Mouse (Mus musculus) heart, postnatal 25 days (tissue): ENCODE measurements around the gene Wwox. TPM values are rescaled to one million over a fixed set of nuclear protein-coding genes. Genes with fewer than 3 reads are reported as not detected.
A peak's percentile ranks its signal among the peaks of the same experiment; 100 is the strongest.
"Not testable (repeated sequence)": the region's sequence is repeated elsewhere in the genome, so short reads cannot be mapped to it uniquely, and the experiment has no call there.

ENCODE experiments used
- DNase-seq: peaks from one replicate; pipeline ENCODE4 v3.0.0; 2022; ENCODE audit warnings: low spot score
- intact Hi-C: fragments of 180-260 bp; cut with DNase I; formaldehyde crosslinking; loops from one replicate; pipeline ENCODE4 v1.15.1; 2025
- total RNA-seq, 2 experiments: library from RNA; stranded (reverse); gene quantifications; 2 replicates each; pipeline ENCODE4 v1.2.3; 2021

Wwox gene
- total RNA-seq, 2 experiments from 2014 or later: 3.9 to 4.0 TPM

DNA sequence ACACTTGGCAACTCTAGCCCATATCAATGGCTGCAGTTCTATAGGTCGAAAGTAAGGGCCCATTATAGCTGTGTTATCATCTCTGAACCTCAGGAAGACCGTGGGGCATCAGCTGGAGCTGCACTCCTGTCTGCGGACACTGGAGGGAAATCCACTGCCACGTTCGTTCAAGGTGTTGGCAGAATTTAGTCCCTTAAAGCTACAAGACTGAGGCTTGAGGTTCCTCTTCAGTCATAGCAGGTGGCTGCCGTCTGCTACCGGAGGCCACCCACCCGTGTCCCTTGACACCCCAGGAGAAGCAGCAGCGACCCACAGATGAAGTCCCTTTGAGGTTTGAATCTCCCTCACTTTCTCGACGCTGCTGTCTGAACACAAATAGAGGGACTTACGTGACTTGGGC, 376.9 kb downstream of the Wwox start:
- intact Hi-C loops: no loop called here
- DNase-seq: no peak

DNA sequence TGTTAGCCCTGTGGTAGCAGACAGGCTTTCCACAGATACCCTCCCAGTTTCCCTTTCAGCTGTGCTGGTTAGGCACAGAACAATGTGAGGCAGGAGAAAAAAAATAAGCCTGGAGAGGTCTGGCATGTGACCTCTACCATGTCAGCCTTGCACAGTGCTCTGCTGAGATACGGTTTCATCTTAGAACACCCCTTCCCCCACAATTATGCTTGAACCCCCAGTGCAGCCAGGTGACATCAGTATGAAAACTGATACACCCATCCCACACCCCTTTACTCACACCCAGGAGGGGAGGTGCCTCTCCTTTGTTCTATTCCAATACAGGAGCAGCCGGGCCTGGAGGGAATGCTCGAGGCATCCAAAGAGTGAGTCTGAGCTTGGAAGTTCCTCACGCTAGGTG, 377.5 kb downstream of the Wwox start:
- no peak for DNase-seq
- intact Hi-C loops: no loop called here

DNA sequence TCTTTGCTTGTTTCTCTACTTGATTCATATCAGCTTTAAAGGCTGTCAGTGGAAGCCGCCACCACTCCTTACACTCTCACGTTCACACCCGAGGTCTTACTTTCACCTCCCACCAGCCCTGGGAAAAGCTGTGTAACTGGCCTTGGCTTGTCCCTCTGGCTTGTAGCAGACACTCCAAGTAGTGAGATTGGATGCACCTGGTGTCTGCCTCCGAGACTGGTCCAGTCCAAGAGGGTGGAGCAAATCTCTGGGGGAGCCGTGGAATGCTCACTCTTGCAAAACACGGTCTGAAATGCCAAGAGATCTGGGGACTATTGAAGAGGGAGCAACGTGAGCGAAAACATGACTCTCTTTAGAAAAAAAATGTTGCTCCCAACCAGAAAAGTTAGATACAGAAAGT, 382.1 kb downstream of the Wwox start:
- intact Hi-C loops: no loop called here
- DNase-seq: peak; percentile 74

DNA sequence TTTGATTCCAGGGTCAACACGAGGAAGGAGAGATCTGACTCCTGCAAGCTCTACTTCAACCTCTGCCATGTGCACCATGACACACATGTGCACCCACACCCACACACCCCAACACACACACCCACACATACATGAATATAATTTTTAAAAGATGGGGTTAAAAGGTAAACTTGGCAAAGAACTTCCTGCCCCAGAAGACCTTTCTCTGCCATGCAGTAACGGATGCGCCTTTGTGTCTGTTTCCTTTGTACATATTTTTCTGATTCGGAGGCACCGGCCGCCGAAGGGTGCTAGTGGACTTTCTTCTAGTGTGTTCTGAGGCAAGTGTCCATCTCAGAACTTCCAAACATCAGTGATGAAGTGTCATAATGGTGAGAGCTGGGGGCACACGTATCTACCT, 386.0 kb downstream of the Wwox start:
- DNase-seq: no peak
- intact Hi-C loops: no loop called here

DNA sequence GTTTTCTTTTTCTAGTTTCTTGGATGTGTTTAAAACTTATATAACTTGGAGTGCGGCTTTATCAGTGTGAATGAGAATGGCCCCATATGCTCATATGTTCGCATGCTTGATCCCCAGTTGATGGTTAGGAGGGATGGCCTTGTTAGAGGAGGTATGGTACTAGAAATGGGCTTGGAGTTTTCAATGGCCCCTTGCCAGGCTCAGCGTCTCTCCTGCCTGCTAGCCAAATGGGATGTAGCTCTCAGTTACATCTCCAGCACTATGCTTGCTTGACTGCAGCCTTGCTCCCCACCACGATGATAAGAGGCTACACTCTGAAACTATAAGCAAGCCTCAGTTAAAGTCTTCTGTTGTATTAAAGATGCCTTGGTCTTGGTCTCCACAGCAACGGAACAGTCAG, 387.5 kb downstream of the Wwox start:
- intact Hi-C loops: no loop called here
- DNase-seq: no peak

DNA sequence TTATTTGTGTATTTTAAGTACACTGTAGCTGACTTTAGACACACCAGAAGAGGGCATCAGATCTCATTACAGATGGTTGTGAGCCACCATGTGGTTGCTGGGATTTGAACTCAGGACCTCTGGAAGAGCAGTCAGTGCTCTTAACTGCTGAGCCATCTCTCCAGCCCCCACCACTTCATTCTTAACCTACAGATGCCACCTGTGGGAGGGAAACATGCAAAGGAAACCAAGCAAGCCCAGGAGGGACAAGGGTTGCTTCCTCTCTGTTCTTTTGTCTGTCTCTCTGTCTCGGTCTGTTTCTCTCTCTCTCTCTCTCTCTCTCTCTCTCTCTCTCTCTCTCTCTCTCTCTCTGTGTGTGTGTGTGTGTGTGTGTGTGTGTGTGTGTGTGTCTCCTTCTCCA, 388.4 kb downstream of the Wwox start:
- intact Hi-C loops, DNase-seq: not testable (repeated sequence)

DNA sequence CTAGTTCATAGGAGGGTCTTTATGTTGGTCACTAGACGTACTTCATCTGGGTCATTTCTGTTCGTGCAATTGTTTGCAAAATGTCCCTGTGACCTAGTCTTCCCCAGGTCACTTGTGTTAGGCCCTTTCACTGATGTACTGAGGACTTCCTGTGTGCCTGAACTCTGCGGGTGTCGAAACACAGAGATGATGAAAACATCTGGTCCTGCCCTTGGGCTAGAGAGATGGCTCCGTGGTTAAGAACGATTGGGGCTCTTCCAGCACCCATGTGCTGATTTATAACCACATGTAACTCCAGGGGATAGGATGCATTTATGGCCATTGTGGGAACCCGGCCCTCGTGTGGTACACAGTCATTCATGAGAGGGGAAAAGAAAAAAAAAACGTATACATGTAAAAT, 392.1 kb downstream of the Wwox start:
- intact Hi-C loops: no loop called here
- no peak for DNase-seq

DNA sequence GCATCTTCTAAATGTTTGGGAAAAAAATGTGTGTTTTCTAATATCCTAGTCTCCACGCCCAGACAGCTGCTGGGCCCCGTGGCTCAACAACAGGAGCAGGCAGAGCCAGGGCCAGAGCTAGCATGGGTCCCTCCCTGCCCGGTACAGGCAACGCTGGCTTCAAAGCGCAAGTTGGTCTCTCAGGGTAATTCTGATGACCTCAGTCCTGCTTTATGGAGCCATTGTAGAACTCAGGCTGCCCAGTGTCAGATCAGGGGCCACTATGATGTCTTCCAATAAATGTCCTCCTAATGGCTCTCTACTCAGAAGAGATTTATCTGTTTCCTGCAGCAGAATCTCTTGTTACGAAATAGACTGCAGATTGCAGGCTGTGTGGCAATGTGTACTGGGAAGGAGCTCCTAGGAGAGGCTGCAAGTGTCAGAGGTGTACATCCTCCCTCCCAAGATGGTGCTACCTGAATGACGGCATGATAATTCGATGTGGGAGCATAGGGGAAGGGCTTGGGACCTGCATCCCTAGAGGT, 392.9 kb downstream of the Wwox start:
- intact Hi-C loops: no loop called here
- no peak for DNase-seq

DNA sequence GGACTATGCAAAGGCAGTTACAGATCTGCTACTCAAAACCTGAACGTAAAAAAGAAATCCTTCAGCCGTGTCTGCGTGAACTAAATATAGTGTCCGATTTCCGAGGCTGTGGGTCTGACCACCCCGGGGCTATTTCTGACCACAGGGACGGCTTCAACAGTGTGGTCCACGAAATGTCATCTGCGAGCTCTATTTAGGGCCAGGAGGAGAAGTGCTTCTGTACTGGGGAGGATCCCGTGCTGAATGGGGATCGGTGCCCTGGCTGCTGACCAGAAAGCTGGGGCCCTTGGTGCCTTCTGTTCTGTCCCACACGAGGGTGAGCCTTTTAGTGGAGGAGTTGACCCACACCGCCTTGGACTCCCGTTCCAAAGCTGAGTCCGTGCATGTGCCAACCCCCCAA, 395.3 kb downstream of the Wwox start:
- no peak for DNase-seq
- intact Hi-C loops: no loop called here

DNA sequence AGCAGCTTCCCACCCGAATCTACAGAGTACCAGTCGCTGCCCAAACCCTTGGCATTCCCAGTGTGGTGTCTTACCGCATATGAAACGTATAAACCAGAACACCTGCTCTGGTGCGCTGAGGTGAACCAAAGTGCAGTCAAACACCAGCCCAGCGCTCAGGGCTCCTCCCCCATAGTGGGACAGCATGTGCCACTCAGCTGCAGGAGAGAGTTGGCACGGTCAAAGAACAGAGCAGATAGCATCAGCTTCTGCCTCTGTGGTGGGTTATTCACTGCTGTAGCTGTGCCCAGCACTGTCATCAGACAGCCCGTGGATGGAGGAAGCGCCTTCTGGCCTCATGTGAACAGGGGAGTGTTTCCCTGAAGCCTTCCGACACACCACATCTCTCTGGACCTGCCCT, 400.5 kb downstream of the Wwox start:
- DNase-seq: no peak
- intact Hi-C loops: no loop called here

DNA sequence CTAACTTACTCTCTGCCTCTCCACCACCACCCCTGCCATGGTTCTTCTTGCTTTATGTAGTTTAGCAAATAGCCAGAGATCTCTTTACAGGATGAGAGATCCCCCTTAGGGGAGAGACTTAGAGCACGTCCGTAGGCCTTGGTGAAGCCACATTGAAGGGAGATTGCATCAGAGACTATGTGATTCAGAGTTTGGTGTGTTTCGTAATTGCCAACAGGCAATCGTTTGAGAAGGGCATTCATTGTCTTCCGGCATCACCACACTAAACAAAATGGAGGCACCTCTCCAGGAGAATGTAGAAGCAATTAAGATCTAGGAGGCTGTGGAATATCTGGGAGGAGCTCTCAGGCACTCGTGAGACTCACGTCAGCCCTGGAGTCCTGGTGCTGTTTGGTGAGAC, 408.2 kb downstream of the Wwox start:
- no peak for DNase-seq
- intact Hi-C loops: no loop called here

DNA sequence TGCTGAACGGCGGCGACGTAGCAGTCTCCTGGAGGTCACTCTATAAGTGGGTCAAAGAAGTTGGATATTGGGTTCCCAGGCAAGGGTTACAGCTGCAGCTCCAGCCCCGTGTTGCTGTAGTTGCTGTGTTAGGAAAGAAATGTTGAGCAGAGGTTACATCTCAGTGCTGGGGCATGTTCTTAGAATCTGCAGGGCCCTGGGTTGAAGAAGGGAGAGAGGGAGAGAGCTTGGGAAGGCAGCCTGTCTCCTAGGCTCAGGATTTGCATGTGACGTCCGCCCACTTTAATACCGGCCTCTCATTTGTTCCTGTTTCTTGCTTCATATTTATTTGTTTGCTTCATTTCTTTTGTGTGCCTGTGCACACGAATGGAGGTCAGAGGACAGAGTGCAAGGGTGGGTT, 410.0 kb downstream of the Wwox start:
- DNase-seq: no peak
- intact Hi-C loops: no loop called here

DNA sequence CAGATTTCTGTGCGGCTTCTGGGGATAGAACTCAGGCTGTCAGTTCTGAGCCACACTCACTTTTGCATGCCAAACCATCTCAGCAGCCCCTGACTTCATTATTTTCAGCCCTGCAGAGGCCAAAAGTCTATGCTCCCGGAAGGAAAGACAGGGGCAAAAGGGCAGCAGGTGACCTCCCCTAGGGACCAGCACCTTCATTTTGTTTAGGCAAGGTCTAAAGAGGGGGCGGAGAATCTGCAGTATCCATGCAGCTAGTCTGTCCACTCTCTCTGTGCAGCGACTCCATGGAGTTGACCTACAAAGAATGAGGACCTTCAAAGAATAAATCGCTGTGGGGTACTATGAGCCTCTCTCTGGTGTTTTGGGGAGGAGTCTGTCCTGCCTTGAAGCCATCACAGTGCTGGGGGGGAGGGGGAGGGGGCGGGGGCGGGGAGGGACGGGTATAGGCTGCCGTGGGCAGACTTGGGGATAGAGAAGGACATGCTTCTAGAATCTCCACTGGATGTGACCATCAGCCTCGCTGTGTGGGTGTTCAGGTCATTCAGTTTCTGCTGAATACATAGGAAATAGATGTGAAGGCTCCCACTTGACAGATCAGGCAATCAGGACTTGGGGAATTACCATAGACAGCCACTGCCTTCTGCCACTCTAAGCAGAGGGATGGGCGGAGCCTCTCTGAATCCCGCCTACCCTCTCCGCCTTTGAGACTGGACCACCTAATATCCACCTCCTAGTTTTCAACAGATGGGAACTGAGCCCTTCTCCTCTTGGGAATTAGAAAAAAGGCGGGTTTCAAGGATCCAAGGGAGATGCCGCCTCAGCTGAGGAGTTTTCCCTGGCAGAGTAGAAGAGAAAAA, 410.8 kb downstream of the Wwox start:
- intact Hi-C loops: no loop called here
- DNase-seq: no peak

DNA sequence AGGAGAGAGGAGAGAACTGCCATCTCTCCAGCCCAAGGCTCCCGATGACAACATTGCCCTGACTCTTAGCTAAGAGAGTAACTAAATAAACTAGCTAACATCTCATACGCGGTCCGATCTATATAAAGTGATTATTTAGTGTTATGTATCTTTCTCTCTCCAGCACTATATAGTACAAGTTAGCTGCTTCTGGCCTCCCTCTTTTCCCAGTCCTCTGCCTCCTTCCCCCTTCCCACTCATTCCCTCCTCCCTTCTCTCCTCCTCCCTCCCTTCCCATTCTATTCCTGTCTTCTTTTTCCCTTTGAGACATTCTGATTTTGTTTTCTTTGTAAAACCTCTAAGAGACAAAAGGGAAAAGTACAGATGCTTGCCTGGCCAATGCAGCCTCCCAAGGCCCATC, 414.3 kb downstream of the Wwox start:
- intact Hi-C loops: no loop called here

DNA sequence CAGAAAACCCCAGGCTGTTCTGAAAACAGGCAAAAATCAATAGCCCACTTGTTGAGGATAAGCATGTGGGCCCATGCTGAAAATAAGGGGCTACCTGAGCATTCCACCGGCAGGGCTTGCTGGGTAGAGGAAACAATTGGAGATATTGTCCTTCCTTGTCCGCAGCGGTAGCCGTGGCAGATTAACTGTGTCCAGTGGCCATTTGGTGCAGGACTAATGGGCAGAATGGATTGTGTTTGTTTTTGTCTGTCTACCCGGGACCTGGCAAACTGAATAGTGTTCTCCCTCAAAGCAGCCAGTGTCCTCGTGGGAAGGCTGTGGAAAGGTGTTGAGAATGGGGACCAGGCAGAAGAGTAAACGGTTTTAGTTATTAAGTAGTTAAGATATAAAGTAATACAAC, 416.4 kb downstream of the Wwox start:
- DNase-seq: no peak
- intact Hi-C loops: no loop called here

More for the DNA sequence above, 414.3 kb downstream of the Wwox start:
- no peak for DNase-seq

DNA sequence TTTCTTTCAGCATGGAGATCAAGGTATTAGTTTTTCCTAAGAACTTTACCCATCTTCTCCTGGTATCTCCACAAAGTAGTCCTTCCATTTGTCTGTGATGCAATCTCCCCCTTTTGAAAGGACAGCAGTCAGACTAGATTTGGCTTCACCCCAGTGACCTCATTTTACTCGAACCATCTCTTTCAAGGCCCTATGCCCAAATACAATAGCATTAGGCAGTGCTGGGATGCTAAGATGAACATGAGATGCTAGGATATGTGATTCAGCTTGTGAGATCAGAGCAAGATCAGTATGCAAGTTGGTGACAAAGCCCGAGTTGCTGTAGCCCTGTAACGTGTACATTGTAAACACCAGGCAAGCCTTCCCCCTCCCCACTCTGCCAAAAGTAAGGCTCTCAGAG, 426.5 kb downstream of the Wwox start:
- intact Hi-C loops: no loop called here
- no peak for DNase-seq

DNA sequence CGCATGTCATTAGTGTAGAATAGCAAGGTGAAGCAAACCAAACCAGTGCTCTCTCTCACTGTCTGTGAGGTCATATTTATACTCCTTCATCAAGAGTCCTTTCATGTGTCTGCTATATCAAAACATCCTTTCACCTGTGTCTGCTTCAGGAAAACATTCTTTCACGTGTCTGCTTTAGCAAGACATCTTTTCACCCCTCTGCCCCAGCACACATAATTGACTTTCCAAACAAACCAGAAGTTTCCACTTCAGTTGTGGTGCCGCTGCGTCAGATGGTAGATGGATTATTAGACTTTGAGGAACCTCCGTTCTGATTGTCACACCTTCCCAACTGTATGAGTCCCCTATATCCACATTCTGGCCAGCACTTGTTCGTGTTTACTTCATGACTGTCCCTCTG, 429.9 kb downstream of the Wwox start:
- DNase-seq: no peak
- intact Hi-C loops: no loop called here

DNA sequence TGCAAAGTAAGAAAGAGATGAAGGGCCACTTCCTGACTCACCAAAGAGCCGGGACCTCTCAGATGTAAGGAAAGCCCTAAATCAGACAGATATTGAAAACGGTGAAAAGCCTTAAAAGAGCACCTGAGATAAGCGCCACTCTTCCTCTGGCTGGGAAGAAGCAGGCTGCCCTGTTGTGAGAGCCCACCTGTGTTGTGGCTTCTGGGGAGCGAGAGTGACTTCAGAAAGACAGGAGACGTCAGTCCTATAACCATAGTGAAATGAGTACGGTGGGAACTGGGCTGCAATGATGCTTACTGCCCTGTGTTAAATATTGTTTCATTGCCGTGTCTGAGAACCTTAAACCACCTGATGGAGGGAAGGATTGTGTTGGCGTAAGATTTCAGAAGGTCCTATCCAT, 431.0 kb downstream of the Wwox start:
- intact Hi-C loops: no loop called here
- no peak for DNase-seq

DNA sequence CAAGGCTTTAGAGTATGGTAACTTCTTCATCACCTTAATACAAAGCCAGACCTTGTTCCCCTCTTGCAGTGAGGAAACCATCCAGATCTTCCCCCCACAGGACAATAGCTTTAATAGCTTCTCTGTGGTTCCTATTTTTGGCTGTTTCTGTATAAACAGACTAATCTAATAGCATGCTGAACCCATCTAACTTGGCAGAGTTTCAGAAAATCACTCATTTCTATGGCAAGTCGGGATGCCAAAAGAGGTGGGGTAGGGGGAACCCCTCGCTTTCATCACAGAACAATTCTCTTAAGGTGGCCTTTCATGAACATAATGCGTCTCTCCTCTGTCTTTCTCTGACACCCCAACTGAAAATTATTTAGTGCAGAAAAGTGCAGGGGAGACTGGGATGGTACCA, 433.0 kb downstream of the Wwox start:
- no peak for DNase-seq
- intact Hi-C loops: no loop called here

DNA sequence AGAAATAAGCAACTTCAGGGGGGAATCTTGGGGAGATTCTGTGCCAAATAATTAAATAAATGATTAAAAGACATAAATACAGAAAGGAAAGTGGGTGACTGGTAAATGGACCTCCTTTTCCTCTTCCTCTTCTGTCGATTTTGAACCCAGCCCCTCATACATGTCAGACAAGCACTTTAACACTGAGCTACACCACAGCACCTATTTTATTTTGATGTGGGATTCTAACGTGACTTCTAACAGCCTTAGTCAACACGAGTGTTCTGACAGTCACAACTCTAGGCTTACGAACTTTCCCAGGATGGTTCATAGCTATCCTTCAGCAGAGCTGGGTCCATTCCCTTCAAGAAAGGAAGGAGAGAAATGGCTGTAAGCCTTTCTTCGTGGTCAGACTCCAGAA, 435.7 kb downstream of the Wwox start:
- DNase-seq: no peak
- intact Hi-C loops: no loop called here

DNA sequence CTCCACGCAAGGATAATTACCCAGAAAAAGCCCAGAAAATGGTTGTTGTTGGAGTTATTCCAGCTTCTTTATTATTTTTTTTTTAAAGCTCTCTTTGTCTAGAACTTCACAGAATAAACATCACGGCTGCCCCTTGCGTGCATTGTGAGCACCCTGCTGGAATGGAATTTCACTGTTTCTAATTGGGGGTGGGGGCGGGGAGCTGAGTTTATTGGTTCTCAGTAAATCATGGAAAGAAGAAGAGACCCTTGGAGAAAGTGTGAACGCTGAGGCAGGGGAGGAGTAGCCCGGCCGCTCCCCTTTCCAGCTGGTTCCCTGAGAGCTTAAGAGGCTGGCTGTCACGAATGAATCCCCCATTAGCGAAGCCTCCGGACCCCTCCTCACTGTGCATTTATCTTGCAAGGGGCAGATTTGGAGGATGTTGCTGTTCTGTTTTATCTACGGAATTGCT, 436.7 kb downstream of the Wwox start:
- intact Hi-C loops: no loop called here
- no peak for DNase-seq

DNA sequence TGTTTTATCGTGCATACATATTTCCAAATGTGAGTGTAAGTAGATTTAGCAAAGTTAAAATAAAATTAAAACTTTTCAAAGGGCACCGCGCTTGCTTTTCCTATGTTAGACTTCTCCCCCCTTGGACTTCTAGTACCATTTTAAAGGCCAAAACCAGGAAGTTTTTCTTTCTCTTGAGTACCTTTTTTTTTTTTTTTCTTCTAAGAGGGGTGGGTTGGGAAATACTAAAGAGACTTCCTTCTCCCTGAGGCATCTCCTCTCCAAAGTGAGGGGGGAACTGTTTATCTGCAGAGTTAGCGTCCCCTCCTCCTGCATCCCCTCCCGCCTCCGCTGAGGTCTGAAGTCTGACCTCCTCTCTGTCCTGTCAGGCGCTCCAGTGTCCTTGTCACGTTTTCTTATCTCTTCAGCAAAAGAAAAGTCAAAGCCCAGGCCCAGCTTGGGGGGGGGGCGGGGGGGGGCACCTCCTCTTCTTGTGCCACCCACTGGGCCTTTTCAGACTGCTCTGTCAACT, 437.3 kb downstream of the Wwox start:
- no peak for DNase-seq
- intact Hi-C loops: no loop called here
